22 mouse cellular contexts compared by ENCODE assay signal in the genomic region with DNA sequence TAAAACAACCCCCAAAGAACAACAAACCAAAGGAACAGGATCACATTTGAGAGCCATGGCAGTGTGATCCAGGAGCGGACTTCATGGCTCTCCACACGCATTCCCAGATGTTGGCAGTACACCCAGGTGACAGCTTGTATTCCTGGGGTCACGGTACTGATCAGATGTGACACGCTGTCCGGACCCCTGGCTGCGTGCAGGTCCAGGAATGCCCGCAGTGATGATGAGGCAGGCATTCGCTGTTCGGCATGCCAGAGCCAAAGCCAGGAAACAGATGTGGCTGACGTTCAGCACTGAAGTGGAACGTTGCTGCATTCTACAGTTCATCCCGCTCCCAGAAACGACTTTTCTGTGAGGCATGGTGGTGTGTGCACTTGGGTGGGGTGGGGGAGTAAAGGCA. TPM values are rescaled to one million over a fixed set of nuclear protein-coding genes. Genes with fewer than 3 reads are reported as not detected.
"Had no signal": no experiment of that assay in that cellular context is flagged by ENCODE, and none has a peak within 500 bp of the region (broad histone marks: within the 10 kb centered on the region; RNA-seq: fewer than 3 reads in every experiment).

No protein-coding gene starts in this region.

- H3K9ac ChIP-seq: liver, embryonic 13.5 days; midbrain, embryonic 12.5 days; midbrain, embryonic 15.5 days; neural tube, embryonic 13.5 days had no signal

- H3K9me3 ChIP-seq: liver, embryonic 13.5 days; midbrain, embryonic 12.5 days; midbrain, embryonic 15.5 days; neural tube, embryonic 13.5 days had no signal

- ATAC-seq: midbrain, embryonic 15.5 days had no signal

- H3K27me3 ChIP-seq: liver, embryonic 13.5 days; midbrain, embryonic 12.5 days; midbrain, embryonic 15.5 days; neural tube, embryonic 13.5 days had no signal

- DNase-seq: kidney, postnatal 25 days; layer of hippocampus, postnatal 36 days; liver, embryonic 13.5 days; lung, adult 2 months; lung, postnatal 14 days; retina, postnatal 1 day; right cerebral cortex, postnatal 25 days; spleen, adult 18-20 months; thymus, adult 2 months; thymus, postnatal 14 days; thymus, postnatal 4 days had no signal

- H3K4me1 ChIP-seq: midbrain, embryonic 12.5 days; midbrain, embryonic 15.5 days; neural tube, embryonic 13.5 days had no signal

- H3K4me2 ChIP-seq: liver, embryonic 13.5 days; midbrain, embryonic 12.5 days; midbrain, embryonic 15.5 days; neural tube, embryonic 13.5 days had no signal

- H3K4me3 ChIP-seq: left cerebral cortex, adult 2 months; liver, embryonic 13.5 days; midbrain, embryonic 12.5 days; midbrain, embryonic 15.5 days; myocyte; neural tube, embryonic 13.5 days had no signal

- H3K36me3 ChIP-seq: midbrain, embryonic 15.5 days had no signal

- H3K27ac ChIP-seq: kidney, postnatal 0 days; liver, embryonic 13.5 days; macrophage; midbrain, embryonic 12.5 days; midbrain, embryonic 15.5 days; neural tube, embryonic 13.5 days had no signal

RNA-seq across cellular contexts. Expression of a gene that starts 42.6 kb away (rescaled TPM):
- total RNA-seq: liver, adult 2 months; megakaryocyte-erythroid progenitor cell, adult 5-6 weeks; monocyte, adult 5-6 weeks; neutrophil, adult 5-6 weeks had no signal
- polyA plus RNA-seq: liver, adult 2 months had no signal
